Mouse (Mus musculus) Patski (cell line): ENCODE measurements around the gene Pah. TPM values are rescaled to one million over a fixed set of nuclear protein-coding genes. Genes with fewer than 3 reads are reported as not detected.

ENCODE experiments used
- ATAC-seq: fragments of 100-300 bp; one replicate; pipeline ENCODE4 v1.8.0; 2021
- CTCF ChIA-PET: fragments of 350-600 bp; sonication (Branson Sonifier 250); formaldehyde crosslinking; loops from one replicate; lab custom pipeline; 2022; ENCODE audit warnings: inconsistent platforms; lab: Charles Lee
- POLR2A ChIA-PET: fragments of 350-600 bp; sonication (Branson Sonifier 250); formaldehyde crosslinking; loops from one replicate; lab custom pipeline; 2022; ENCODE audit warnings: antibody characterized with exemption, inconsistent platforms; lab: Charles Lee
- DNase-seq: peaks from one replicate; pipeline ENCODE4 v3.0.0-alpha.2; 2011; ENCODE audit warnings: low read depth, low spot score
- H3K27me3 ChIP-seq: fragments of 371-371 bp; one replicate; pipeline ENCODE4 v1.5.1; 2021
- CTCF ChIP-seq: fragments of 100-300 bp; IDR thresholded peaks from one replicate; pipeline ENCODE4 v1.5.1; 2021
- in situ Hi-C: fragments of 300-500 bp; cut with MboI; formaldehyde crosslinking; loops from 3 replicates; pipeline ENCODE4 v1.11.1; 2018; ENCODE audit warnings: low pct_unique_long_range_greater_than_20kb, mixed read lengths
- polyA plus RNA-seq: library from polyadenylated mRNA; unstranded; gene quantifications from one replicate; pipeline ENCODE4 v1.2.3, GENCODE M21; 2021

Gene Pah
- polyA plus RNA-seq, 1 experiment from 2014 or later, result not detected

DNA sequence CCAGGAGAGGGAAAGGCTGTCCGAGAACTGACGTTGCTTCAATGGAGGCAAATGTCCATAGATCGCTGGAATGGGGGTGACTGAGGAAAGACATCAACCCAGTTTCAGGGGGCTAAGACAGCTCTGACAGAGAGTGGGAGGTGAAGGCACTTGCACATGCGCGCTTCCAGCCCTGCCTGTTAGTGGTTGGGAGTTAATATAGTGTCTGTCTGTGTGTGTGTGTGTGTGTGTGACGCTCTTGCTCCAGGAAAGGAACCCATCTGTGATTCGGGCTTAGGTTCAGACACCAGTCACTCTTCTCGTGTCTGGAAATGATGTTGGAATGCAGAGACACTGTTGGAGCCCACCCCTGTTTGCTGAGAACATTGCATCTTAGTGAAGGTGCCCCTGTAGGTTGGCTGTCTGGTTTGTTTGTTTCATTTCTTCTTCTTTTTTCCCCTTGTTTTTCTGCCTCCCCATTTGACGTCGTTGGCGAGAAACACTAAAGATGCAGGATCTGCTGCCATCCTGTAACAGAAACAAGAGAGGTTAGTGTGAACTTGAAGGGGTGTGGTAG is 30.0 kb upstream of the Pah start:
- DNase-seq (no peak), ATAC-seq (no peak)
- H3K27me3 ChIP-seq, result peaks cover 45% of the 10 kb centered on the region
- CTCF ChIA-PET, result no interaction called here
- in situ Hi-C loops, result no loop called here
- no peak for TF ChIP-seq CTCF
- POLR2A ChIA-PET, result no interaction called here

DNA sequence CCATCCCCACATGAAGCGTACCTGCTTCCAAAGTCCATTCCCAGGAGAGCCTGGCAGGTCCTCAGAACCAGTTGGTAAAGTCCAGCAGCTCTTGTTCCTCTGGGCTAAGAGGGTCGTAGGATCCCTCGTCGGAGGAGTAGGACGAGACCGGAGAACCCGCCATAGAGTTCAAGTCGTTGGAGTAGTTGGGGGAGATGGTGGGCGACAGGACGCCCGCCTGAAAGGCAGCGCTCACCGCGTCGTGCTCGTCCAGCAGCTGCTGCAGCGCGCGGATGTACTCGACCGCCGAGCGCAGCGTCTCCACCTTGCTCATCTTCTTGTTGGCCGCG is 29.3 kb upstream of the Pah start:
- in situ Hi-C loops, result no loop called here
- CTCF ChIA-PET, result no interaction called here
- no peak for ATAC-seq
- peaks cover 41% of the 10 kb centered on the region for H3K27me3 ChIP-seq
- DNase-seq, result no peak
- no peak for TF ChIP-seq CTCF
- POLR2A ChIA-PET, result no interaction called here

DNA sequence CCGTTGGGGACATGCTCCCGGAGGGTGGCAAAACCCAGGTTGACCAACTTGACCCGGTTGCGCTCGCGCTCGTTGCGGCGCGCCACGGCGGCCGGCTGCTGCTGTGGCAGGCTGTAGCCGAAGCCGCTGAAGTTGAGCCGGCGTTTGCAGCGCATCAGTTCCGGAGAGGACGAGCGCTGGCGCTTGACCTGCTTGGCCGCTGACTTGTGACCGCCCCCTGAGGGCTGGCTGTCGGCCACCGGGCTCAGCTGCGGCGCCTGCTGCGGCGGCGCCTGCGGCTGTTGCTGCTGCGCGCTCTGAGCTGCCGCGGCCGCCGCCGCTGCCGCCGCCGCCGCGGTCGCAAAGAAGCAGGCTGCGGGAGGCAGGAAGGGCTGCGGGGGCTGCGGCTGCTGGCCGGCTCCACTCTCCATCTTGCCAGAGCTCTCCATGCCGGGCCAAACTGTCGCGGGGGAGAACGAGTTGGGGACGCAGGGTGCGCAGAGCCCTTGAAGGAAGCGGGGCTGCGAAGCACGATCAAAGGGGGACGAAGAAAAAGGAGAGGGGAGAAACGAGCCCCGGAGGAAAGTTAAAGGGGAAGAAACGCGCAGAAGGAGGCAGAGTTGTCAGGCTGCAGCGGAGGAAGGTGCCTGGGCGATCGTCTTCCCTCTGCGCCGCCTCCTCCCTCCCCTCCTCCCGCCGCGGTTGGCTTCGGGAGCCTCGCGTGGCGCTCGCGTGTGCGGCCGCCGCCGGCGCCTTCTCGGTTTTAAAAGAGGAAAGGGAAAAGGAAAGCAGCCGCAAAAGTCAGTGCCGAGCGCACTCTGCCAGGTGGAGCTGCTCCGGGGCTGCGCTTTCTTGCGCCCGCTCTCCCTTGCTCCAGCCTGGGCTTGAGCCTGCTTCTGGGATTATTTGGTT is 28.7 kb upstream of the Pah start:
- ATAC-seq (no peak), DNase-seq (no peak)
- H3K27me3 ChIP-seq, result peaks cover 36% of the 10 kb centered on the region
- POLR2A ChIA-PET, result no interaction called here
- in situ Hi-C loops, result no loop called here
- TF ChIP-seq CTCF, result no peak
- CTCF ChIA-PET, result no interaction called here

DNA sequence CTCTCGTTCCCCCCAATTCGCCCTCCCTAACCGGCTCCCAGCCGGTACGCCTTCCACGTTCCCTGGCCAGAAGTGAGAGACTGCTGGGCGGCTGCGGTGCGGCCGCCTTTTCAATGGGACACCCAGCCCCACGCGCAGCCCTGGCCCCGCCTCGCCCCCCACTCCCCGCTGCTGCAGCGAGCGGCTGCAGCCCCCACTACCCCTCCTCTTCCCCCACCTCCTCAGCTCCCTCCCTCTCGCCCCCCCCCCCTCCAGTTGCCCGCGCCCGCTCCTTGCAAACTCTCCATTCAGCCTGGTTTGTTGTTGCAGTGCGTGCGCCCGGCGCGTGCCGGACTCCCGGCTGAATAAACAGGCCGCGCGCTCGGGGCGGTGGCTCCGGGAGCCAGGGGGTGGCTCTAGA is 28.0 kb upstream of the Pah start, which contains the start of gene Ascl1:
Ascl1 (minus strand) TSS at position 85 of the 400 bp plus-strand sequence.
- CTCF ChIA-PET, result no interaction called here
- DNase-seq (no peak), ATAC-seq (no peak)
- in situ Hi-C loops, result no loop called here
- TF ChIP-seq CTCF, result no peak
- H3K27me3 ChIP-seq, result peaks cover 36% of the 10 kb centered on the region
- POLR2A ChIA-PET, result no interaction called here

DNA sequence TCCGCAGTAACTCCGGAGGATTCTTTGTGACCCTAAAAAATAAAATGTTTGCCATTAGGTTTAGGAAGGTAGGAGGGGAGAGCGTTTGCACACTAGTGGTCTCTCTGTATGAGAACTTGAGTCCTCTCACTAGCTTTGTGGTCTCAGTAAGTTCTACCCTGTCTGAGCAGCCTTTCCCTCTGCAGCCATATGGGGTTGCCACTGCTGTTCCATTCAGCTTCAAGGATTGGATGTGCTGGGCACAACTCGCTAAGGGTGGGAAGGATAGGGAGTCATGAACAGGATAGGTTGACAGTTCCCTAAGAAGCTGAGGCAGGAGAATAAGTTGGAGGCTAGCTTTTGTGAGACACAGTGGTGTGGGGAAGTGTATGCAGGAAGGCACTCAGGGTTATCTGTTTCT is 27.4 kb upstream of the Pah start:
- POLR2A ChIA-PET, result no interaction called here
- DNase-seq (no peak), ATAC-seq (no peak)
- in situ Hi-C loops, result no loop called here
- TF ChIP-seq CTCF, result no peak
- CTCF ChIA-PET, result no interaction called here
- peaks cover 36% of the 10 kb centered on the region for H3K27me3 ChIP-seq

DNA sequence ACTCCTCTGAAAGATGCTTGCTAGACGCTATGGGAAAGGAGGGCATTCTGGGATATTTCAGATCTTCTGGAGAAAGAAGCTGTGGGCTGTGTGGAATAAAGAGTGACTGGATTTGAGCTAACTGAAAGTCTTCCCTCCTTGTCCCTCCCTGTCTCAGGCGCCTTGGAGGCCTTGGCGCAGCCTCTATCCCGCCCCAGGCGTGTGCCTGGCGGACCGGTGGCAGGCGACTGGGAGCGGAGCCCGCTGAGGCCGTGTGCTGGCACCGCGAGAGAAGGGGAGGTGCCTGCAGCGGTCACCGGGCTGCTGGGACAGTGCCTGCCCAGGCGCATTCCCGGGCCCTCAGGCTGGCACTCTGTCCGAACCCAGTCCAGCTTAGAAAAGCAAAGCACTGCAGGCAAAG is 27.0 kb upstream of the Pah start:
- DNase-seq (no peak), ATAC-seq (no peak)
- ChIA-PET CTCF (no interaction called here), POLR2A (no interaction called here)
- in situ Hi-C loops, result no loop called here
- peaks cover 36% of the 10 kb centered on the region for H3K27me3 ChIP-seq
- TF ChIP-seq CTCF, result no peak

DNA sequence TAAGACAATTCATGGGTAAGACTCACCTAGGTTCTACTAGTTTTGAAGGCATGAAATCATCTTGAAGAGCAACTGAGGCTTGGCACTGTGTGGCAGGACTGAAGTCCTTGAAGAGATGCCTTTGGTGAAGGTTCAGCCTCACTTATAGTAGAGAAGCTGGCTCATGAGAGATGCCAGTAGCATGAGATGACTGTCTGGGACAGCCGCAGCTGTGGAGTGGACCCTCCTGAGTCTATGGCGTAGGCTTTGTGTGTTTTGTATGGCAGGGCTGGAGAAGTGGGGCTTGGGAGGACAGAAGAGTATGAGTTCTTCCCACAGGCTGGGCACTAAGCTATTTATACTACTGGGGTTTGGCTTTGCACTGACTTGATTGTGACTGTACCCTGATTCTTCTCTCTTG is 24.5 kb upstream of the Pah start:
- in situ Hi-C loops, result no loop called here
- no peak for ATAC-seq
- DNase-seq, result no peak
- POLR2A ChIA-PET, result no interaction called here
- no peak for TF ChIP-seq CTCF
- peaks cover 35% of the 10 kb centered on the region for H3K27me3 ChIP-seq
- CTCF ChIA-PET, result no interaction called here

DNA sequence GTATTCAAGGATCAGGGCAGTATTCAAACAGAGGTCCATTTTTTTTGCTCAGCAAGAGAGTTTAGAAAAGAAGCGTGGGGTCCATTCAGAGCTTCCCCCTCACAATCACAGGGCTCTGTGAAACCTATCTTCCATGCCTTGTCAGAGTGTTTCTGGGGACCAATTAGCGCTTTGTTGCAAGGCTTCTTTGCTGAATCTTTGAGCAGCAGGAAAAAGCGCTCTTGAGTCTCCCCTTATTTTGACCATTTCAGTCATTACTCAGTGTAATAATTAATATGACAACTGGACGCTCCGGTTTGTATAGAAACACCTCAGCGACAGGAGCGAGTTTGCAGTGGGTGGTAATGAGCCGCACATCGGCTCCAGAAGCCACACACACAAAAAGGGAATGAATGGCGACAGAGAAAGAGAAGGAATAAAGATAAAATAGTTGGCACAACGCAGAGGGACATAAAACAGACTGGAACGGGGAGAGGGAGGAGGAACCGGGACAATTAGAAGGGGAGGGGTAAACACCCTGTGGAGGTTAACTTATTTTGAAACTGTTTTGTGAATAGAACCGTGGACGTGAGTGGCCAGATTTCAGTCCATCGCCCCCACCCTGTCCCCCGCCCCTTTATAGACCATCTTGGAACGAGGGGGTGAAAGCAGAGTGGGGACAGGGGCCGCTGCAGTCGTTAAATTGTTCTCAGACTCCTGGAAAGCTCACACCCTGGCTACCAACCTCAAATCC is 20.5 kb upstream of the Pah start:
- TF ChIP-seq CTCF, result no peak
- in situ Hi-C loops, result no loop called here
- ChIA-PET POLR2A (no interaction called here), CTCF (no interaction called here)
- ATAC-seq, result no peak
- H3K27me3 ChIP-seq, result peaks cover 13% of the 10 kb centered on the region
- no peak for DNase-seq

DNA sequence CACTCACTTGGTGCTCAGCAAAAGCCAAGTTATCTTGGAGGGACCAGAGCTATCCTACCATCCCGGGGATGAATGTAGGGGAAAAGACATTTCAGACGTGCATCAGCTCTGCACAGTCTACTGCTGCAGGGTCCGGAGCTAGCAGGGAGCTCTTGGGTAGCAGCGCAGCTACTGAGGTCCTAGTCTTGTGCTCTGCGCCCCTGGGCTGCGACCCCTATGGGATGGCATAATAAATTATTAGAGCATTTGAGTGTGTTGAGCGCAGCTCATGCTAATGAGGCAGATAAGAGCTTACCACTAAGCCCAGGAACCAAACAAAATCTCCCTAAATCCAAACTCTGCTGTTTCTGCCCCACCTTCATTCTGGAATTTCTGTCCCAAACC is 19.9 kb upstream of the Pah start:
- POLR2A ChIA-PET, result no interaction called here
- CTCF ChIA-PET, result interaction anchor here (1.3 kb wide), 1 partner anchor 477 kb away, joined by 6 read pairs; no protein-coding TSS in a partner anchor
- no peak for TF ChIP-seq CTCF
- ATAC-seq (no peak), DNase-seq (no peak)
- peaks cover 13% of the 10 kb centered on the region for H3K27me3 ChIP-seq
- in situ Hi-C loops, result no loop called here

DNA sequence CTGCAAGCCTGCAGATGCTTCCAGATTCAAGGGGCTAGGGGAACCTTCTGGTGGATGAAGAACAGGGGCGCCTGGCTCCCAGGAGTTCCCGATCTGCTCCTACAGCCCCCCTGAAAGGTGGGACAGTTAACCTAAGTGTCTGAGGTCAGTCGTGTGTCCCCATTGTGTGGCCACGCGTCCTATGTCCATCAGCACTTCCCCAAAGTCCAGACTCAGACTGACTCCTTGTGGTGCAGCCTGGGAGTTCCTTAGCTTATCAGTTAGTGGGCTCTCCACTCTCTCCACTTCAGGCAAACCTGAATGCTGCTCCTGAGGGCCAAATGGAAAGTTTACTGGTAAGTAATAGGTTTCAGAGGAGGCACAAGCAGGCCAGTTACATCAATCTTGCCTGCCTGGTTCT is 19.3 kb upstream of the Pah start:
- CTCF ChIA-PET, result interaction anchor here (1.3 kb wide), 1 partner anchor 477 kb away, joined by 6 read pairs; no protein-coding TSS in a partner anchor
- POLR2A ChIA-PET, result no interaction called here
- H3K27me3 ChIP-seq, result peaks cover 13% of the 10 kb centered on the region
- in situ Hi-C loops, result no loop called here
- no peak for TF ChIP-seq CTCF
- ATAC-seq, result no peak
- DNase-seq, result no peak

DNA sequence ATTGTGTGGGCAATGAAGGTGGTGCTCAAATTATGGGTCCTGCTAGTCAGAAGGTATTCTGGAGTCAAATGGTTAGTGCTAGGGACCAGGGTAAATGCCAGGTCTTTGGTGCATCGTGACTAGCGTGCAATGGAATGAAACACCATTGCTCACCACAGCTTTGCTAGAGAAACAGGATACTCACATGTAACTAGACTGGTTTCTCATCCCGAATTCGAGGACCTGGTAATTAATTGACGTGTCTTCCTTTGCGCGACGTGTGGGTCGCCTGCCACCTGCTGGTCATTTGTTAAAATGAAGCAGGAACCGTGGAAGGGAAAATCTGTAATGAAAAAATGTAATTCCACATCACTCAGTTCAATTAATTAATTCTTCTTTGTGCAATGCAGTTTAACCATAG is 17.6 kb upstream of the Pah start:
- DNase-seq (no peak), ATAC-seq (no peak)
- peaks cover 13% of the 10 kb centered on the region for H3K27me3 ChIP-seq
- CTCF ChIA-PET, result interaction anchor here (1.0 to 1.1 kb wide), 2 partner anchors 10 to 23 kb away, joined by 3 read pairs; no protein-coding TSS in a partner anchor
- in situ Hi-C loops, result no loop called here
- POLR2A ChIA-PET, result no interaction called here
- TF ChIP-seq CTCF, result peak; percentile 86
